ENCODE assay signal across 16 mouse cellular contexts in genomic region chrX:53093381-53093780, GRCm38 (mm10).
"Had no signal": no experiment of that assay in that cellular context is flagged by ENCODE, and none has a peak within 500 bp of the region (broad histone marks: within the 10 kb centered on the region; RNA-seq: fewer than 3 reads in every experiment).

No protein-coding gene starts in this region.

- H3K9me3 ChIP-seq: lung, embryonic 15.5 days; megakaryocyte, embryonic 14.5 days; midbrain, embryonic 13.5 days; midbrain, embryonic 15.5 days; neural tube, embryonic 12.5 days had no signal

- ATAC-seq: liver, postnatal 0 days; lung, postnatal 0 days; midbrain, embryonic 13.5 days; midbrain, embryonic 15.5 days had no signal

- DNase-seq: liver, postnatal 0 days; lung, adult 2 months; lung, postnatal 14 days; lung, postnatal 36 days; right cerebral cortex, postnatal 14 days; thymus, adult 2 months; thymus, postnatal 25 days; thymus, postnatal 4 days had no signal

- H3K4me1 ChIP-seq: lung, embryonic 15.5 days; midbrain, embryonic 15.5 days; neural tube, embryonic 12.5 days had no signal

- H3K4me2 ChIP-seq: lung, embryonic 15.5 days; midbrain, embryonic 11.5 days; midbrain, embryonic 13.5 days; midbrain, embryonic 15.5 days; neural tube, embryonic 12.5 days had no signal

- H3K9ac ChIP-seq: liver, postnatal 0 days; lung, embryonic 15.5 days; midbrain, embryonic 13.5 days; midbrain, embryonic 15.5 days; neural tube, embryonic 12.5 days had no signal

- H3K27ac ChIP-seq: lung, embryonic 15.5 days; macrophage; midbrain, embryonic 13.5 days; midbrain, embryonic 15.5 days; neural tube, embryonic 12.5 days had no signal

- H3K27me3 ChIP-seq: lung, embryonic 15.5 days; midbrain, embryonic 13.5 days; midbrain, embryonic 15.5 days; neural tube, embryonic 12.5 days had no signal

- H3K4me3 ChIP-seq: lung, embryonic 15.5 days; megakaryocyte, embryonic 14.5 days; midbrain, embryonic 13.5 days; midbrain, embryonic 15.5 days; neural tube, embryonic 12.5 days had no signal

- H3K36me3 ChIP-seq: lung, embryonic 15.5 days; midbrain, embryonic 13.5 days; midbrain, embryonic 15.5 days; neural tube, embryonic 12.5 days had no signal
